Mouse (Mus musculus) heart, postnatal 0 days (tissue): ENCODE measurements at regions not wholly inside any gene's neighbourhood (a gene's known extent, or its start where the extent isn't known, plus 50 kb on each side); places are given as distances from the start of the nearest gene placed in this dataset.

Experiments used
- CTCF ChIP-seq: IDR thresholded peaks from 2 replicates; pipeline ENCODE4 v1.5.1; 2016; ENCODE audit warnings: antibody characterized with exemption, control low read depth, low read depth
- EP300 ChIP-seq: IDR thresholded peaks from 2 replicates; pipeline ENCODE4 v1.6.1; 2016; ENCODE audit warnings: antibody characterized with exemption, low read depth

DNA sequence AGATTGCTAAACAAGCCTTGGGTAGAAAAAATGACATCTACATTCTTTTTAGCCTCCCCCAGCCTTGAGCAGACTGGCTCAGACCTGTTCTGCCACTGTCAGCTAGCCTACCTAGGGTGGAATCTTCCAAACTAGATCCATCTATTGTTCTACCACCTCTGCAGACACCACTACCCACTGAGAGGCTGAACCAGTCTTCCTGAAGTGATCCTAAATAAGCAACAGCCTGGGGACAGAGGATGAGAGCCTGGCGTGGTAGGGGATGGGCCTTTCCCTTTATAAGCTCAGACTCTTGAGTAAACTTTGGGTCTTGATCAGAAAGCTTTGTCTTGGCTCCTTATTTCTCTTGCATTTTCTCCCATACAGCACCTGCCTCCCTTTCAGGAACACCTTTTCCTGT lies 1223.7 kb downstream of the Pcdh7 start:
- no peak for TF ChIP-seq CTCF
- TF ChIP-seq EP300, result no peak
